Mouse (Mus musculus) limb, embryonic 12.5 days (tissue): ENCODE results near the gene Mtnr1a. TPM values are rescaled to one million over a fixed set of nuclear protein-coding genes. Genes with fewer than 3 reads are reported as not detected.

Experiments used
- ATAC-seq: fragments of 200-750 bp; cut with Nextera tagmentation; 2 replicates; pipeline ENCODE4 v1.8.0; 2017; ENCODE audit warnings: low read depth, moderate TSS enrichment; ENCODE audit not compliant: insufficient number of reproducible peaks, insufficient read depth, low FRiP score, low TSS enrichment
- H3K27ac ChIP-seq: fragments of 300-500 bp; sonication (generic); 2 replicates; pipeline ENCODE4 v1.5.1; 2016; ENCODE audit warnings: mild to moderate bottlenecking, moderate library complexity
- H3K27me3 ChIP-seq: fragments of 300-500 bp; sonication (generic); 2 replicates; pipeline ENCODE4 v1.6.1; 2016; ENCODE audit warnings: mild to moderate bottlenecking, moderate library complexity
- H3K36me3 ChIP-seq: fragments of 300-500 bp; sonication (generic); 2 replicates; pipeline ENCODE4 v1.6.1; 2016; ENCODE audit warnings: mild to moderate bottlenecking, moderate library complexity
- H3K4me1 ChIP-seq: fragments of 300-500 bp; sonication (generic); replicated peaks from 2 replicates; pipeline ENCODE4 v1.6.1; 2016
- H3K4me2 ChIP-seq: fragments of 300-500 bp; sonication (generic); 2 replicates; pipeline ENCODE4 v1.6.1; 2016; ENCODE audit warnings: mild to moderate bottlenecking, moderate library complexity
- H3K4me3 ChIP-seq: fragments of 300-500 bp; sonication (generic); replicated peaks from 2 replicates; pipeline ENCODE4 v1.5.1; 2016; ENCODE audit warnings: mild to moderate bottlenecking
- H3K9ac ChIP-seq: fragments of 300-500 bp; sonication (generic); replicated peaks from 2 replicates; pipeline ENCODE4 v1.6.1; 2016; ENCODE audit warnings: mild to moderate bottlenecking, moderate library complexity
- H3K9me3 ChIP-seq: fragments of 300-500 bp; sonication (generic); 2 replicates; pipeline ENCODE4 v1.6.1; 2016; ENCODE audit warnings: mild to moderate bottlenecking, moderate library complexity
- WGBS: fragments of 180-500 bp; shearing (Covaris S2); methylation state at CpG from one replicate; pipeline ENCODE4 v1.1.7; 2016; 5-methylcytosine and 5-hydroxymethylcytosine counted together
- polyA plus RNA-seq: library from polyadenylated mRNA; unstranded; fragments of >200 nt; fragmentation: Nextera tagmentation; extraction: Ambion mirVana; gene quantifications from 2 replicates; pipeline ENCODE4 v1.2.1, GENCODE M21; 2016

Mtnr1a gene
- polyA plus RNA-seq, 1 experiment from 2014 or later = not detected

DNA sequence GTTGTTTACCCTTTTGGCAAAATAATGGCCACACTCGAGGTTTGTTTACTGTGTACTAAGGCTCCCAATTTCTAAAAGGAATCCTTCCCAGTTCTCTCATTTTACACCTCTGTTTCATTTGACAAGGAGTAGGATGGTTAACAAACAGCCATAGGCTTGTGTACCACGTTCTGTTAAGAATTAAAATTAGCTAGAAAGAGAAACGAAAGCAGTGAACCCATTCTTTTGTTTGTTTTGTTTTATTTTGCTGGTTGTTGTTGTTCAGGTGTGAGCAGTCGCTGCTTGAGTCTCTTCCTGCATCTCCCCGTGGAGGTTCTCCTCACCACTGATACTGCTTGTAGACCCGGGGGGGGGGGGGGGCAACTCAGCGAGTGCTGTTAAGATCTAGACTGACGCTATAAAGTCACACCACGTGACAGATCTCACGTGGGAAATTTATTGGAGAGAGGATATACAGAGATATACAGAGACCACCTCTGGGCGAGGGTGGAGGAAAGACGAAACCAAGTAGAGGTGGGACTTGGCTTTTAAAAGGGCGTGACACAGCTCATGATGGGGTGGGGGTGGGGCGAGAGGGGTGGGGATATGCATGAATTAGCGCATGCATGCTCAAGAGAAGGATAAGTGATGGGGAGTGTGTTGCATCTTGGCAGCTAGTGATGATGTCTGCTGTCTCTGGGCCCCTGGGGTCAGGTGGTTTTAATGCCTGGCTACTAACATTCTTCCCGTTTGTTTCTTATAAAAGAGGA lies 41.3 kb downstream of the Mtnr1a start:
- Histone ChIP-seq H3K36me3 (no peaks in the 10 kb centered on the region), H3K4me2 (peak overlapping the region; percentile 63), H3K9ac (no peak overlapping the region), H3K27ac (no peak overlapping the region), H3K9me3 (no peaks in the 10 kb centered on the region), H3K4me1 (peaks cover 5% of the 10 kb centered on the region), H3K27me3 (peaks cover 35% of the 10 kb centered on the region), H3K4me3 (peak overlapping the region; percentile 38)
- 4% methylated on average over 16 of the region's 16 CpGs for WGBS
- no peak; the same call in 1 of the 2 replicates for ATAC-seq

DNA sequence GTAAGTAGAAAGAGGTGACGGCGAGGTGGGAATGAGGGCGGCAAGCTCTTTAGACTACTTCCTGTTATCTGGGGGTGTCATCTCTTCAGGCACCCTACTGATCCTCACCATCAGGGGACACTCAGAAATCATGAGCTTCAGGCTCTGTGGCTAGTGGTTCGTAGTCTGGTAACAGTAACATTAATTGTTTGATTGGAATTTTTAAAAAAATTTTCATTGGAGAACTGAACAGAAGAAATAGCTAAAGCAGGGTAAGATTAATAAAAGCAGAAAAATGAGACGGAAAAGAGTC lies 41.8 kb downstream of the Mtnr1a start:
- H3K4me2 ChIP-seq = peak overlapping the region; percentile 63
- no peak for ATAC-seq
- no peak overlapping the region for H3K9ac ChIP-seq
- H3K27ac ChIP-seq = no peak overlapping the region
- peaks cover 5% of the 10 kb centered on the region for H3K4me1 ChIP-seq
- no peaks in the 10 kb centered on the region for H3K36me3 ChIP-seq
- H3K27me3 ChIP-seq = peaks cover 35% of the 10 kb centered on the region
- H3K9me3 ChIP-seq = no peaks in the 10 kb centered on the region
- WGBS = 37% methylated on average over 5 of the region's 5 CpGs
- H3K4me3 ChIP-seq = peak overlapping the region; percentile 38; the same call in 1 of the 2 replicates

DNA sequence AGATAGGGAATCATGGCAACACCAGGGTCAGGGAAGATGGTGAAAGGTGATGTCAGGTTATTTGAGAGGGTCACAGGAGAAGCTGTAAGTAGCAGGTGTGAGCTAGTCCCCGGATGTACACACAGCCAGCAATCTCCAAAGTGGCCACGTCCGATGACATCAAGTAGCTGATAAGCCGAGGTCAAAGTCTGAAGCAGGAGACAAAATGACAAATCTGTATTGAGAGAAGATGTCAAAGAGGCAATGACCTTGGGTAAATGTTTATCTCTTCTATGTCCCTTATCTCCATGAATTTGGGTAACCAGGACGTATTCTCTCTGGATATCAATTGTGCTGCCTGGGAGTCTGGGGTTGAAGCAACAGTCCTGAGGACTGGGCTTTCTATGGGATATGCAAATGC lies 42.9 kb downstream of the Mtnr1a start:
- H3K9ac ChIP-seq = no peak overlapping the region
- H3K4me1 ChIP-seq = peaks cover 5% of the 10 kb centered on the region
- 87% methylated on average over 5 of the region's 5 CpGs for WGBS
- H3K4me3 ChIP-seq = no peak overlapping the region
- H3K36me3 ChIP-seq = no peaks in the 10 kb centered on the region
- H3K9me3 ChIP-seq = no peaks in the 10 kb centered on the region
- H3K27ac ChIP-seq = no peak overlapping the region
- H3K4me2 ChIP-seq = no peak overlapping the region
- no peak for ATAC-seq
- peaks cover 35% of the 10 kb centered on the region for H3K27me3 ChIP-seq

DNA sequence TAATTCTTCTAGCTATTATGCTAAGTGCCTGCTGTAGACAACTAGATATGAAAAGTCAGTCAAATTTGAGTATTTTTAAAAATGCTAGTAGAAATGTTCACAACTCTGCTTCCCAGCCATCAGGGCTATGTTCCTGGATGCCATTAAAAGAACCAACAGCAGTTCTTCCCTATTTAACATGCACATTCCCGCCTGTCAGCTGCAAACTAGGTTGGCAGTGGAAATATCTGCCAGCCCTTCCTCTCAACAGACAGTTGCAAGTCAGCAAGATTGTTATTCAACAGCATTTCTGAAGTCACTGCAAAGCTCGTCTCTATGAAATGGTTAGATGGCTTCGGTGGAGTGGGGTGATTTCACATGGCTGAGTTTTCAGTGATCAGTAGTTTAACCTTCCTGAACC lies 48.7 kb downstream of the Mtnr1a start:
- Histone ChIP-seq H3K9ac (no peak overlapping the region), H3K27me3 (no peaks in the 10 kb centered on the region), H3K36me3 (no peaks in the 10 kb centered on the region), H3K27ac (no peak overlapping the region), H3K4me2 (no peak overlapping the region), H3K9me3 (no peaks in the 10 kb centered on the region), H3K4me3 (no peak overlapping the region), H3K4me1 (no peaks in the 10 kb centered on the region)
- WGBS = 84% methylated on average over 3 of the region's 3 CpGs
- ATAC-seq = no peak

DNA sequence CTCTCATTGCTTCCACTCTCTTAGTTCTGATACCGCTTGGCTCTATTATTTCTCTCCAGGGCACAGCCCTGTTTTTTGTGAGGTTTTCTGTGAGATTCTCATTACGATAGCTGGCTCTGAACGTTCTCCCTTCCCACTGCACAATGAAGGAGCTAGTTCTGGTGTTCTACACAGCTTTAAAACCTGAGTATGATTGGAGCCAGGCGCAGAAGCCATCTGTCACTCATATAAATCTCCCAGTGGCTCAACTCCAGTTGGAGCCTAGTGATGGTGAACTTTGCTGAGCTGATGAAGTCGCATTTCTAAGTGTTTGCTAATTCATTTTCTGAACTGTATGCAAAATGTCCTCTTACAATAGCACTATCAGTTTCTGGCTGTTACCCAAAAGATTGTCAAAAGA lies 56.7 kb downstream of the Mtnr1a start:
- WGBS = 53% methylated on average over 5 of the region's 5 CpGs
- Histone ChIP-seq H3K27me3 (no peaks in the 10 kb centered on the region), H3K4me3 (no peak overlapping the region), H3K27ac (no peak overlapping the region), H3K9ac (no peak overlapping the region), H3K4me2 (no peak overlapping the region), H3K36me3 (no peaks in the 10 kb centered on the region), H3K9me3 (no peaks in the 10 kb centered on the region), H3K4me1 (no peaks in the 10 kb centered on the region)
- no peak for ATAC-seq

Other genes with a start within 250 kb of the Mtnr1a start
- gene Fat1, start 133.7 kb upstream of the Mtnr1a start, polyA plus RNA-seq = 23.7 and 24.1 TPM in 2 replicates
- gene F11, start 192.9 kb downstream of the Mtnr1a start, polyA plus RNA-seq = not detected in 2 replicates
- gene Klkb1, start 225.7 kb downstream of the Mtnr1a start, polyA plus RNA-seq = not detected in 2 replicates
- not detected in 2 replicates for gene Gm45753, start 239.3 kb downstream of the Mtnr1a start, polyA plus RNA-seq